Mouse (Mus musculus): ENCODE results near the gene Il13ra1.

The Il13ra1 gene

GRCm38 (mm10) chrX:36193951-36194350 lies 82.0 kb downstream of the Il13ra1 start:
- no peak for DNase-seq (ENCODE audit: low read depth in 1 of 2, low spot score in 2 of 2)

- DNase-seq (ENCODE audit: low read depth in 1 of 2, low spot score in 2 of 2) = no peak
Observed at GRCm38 (mm10) chrX:36195736-36196525, 84.0 kb downstream of the Il13ra1 start, which contains the start of gene Zcchc12. Gene Zcchc12 (plus strand): TSS chrX:36195904.

GRCm38 (mm10) chrX:36209554-36209953 lies 97.6 kb downstream of the Il13ra1 start:
- DNase-seq (ENCODE audit: low read depth in 1 of 2, low spot score in 2 of 2) = no peak

GRCm38 (mm10) chrX:36211216-36211615 lies 99.3 kb downstream of the Il13ra1 start:
- no peak for DNase-seq (ENCODE audit: low read depth in 1 of 2, low spot score in 2 of 2)

Data from monocyte, adult 2 months (primary cell).